Mouse (Mus musculus) layer of hippocampus, postnatal 25 days (tissue): ENCODE measurements at regions not wholly inside any gene's neighbourhood (a gene's known extent, or its start where the extent isn't known, plus 50 kb on each side); places are given as distances from the start of the nearest gene placed in this dataset.

Experiments
- DNase-seq, 2 experiments: peaks; one replicate each; pipeline ENCODE4 v3.0.0; 2022; ENCODE audit warnings: mixed read lengths in 2 of 2, low spot score in 1 of 2; ENCODE audit errors: extremely low spot score in 1 of 2

DNA sequence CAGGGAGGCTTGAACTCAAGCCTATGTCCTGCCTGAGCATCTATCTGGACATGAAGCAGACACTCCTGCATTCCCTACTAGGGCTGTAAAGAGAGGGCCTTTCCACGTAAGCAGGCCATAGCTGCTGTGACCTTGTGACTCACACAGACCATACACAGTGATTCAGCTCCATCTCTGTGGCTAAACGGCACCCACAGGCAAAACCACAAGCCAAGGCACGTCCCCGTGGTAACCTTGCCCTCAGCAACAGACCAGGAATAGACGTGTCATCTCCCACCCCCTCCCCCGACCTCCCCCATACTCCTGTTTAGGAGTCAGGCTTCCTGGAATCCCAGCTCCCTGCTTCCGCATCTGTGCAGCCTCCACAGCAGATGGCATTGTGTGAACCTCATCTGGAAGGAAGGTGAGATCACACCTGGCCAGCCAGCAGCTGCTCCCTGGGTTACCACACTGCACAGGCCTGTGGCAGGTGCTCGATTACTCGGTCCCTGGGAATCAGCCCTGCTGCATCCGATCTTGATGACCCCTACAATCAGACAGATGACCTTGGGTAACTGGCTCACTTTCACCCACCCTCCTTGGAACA is 79.2 kb upstream of the Hand1 start:
- DNase-seq, result no peak

GRCm38 (mm10) chr11:57904216-57904615 is 71.6 kb upstream of the Hand1 start:
- no peak for DNase-seq

GRCm38 (mm10) chr11:57899335-57899734 is 66.7 kb upstream of the Hand1 start:
- no peak for DNase-seq

DNA sequence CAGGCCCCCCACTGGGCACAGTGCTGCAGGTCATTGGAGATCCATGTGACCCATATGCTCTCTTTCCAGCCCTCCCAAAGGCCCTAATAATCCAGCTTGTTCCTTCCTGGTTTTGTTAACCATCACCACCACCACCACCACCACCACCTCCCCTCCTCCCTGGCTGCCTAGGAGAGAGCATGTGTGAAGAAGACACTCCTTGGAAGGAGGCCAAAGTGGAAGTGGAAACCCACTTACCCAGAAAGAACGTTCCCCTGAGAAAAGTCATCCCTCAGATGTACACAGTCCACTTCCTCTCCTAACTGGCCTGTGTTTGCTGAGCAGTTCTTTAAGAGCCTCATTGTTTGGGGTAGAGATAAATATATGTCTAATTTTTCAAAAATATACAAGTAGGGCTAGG is 62.9 kb upstream of the Hand1 start:
- no peak for DNase-seq

DNA sequence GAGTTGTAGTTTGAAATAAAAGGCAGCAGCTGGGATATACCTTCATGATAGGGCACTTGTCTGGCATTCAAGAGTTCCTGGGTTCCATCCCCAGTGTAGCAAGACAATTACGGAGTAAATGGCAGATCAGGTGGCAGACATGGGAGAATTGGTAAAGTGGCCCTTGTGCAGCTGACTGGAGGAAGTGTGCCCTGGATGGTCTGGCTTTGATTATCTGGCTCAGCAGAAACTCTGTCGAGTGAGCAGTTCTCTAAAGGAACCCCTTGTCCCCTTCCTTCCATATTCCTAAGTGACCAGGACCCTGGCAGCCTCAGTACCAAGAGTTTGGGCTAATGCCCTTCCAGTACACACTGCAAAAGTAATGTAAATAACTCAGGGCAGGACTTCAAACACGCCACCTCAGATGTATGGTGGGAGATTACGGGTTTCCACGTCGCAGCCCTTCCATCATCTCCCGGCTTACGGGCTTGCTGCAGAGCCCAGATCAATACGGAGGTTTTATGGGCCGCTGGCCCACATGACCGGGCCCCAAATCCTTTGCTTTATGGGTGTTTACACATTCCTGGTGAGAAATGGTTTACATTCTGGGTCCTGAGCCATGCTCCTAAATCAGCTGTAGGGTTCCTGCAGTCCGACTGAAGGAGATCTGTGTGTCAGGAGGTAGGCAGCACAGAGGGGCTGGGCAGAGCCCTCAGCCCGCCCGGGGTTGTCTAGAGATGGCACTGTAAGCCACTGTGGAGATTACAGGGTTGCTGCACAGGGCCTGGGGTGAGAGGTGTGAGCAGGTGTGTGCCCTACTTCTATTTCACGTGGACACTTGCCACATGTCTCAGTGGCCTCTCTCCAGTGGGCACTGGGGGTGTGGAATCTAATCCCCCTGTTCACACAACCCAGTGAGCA is 50.4 kb upstream of the Hand1 start:
- DNase-seq, result no peak
